Mouse (Mus musculus) midbrain, embryonic 10.5 days (tissue): ENCODE results near the gene Plekhh2. TPM values are rescaled to one million over a fixed set of nuclear protein-coding genes. Genes with fewer than 3 reads are reported as not detected.
A peak's percentile ranks its signal among the peaks of the same experiment; 100 is the strongest.

ENCODE experiments used
- DNase-seq: peaks from one replicate; pipeline ENCODE4 v3.0.0-alpha.2; 2017; ENCODE audit warnings: low spot score
- H3K27ac ChIP-seq: fragments of 300-500 bp; sonication (generic); replicated peaks from 2 replicates; pipeline ENCODE4 v1.5.1; 2016; ENCODE audit warnings: mild to moderate bottlenecking
- H3K27me3 ChIP-seq: fragments of 300-500 bp; sonication (generic); 2 replicates; pipeline ENCODE4 v1.6.1; 2016; ENCODE audit warnings: low read depth, mild to moderate bottlenecking; ENCODE audit not compliant: poor library complexity, severe bottlenecking
- H3K36me3 ChIP-seq: fragments of 300-500 bp; sonication (generic); 2 replicates; pipeline ENCODE4 v1.6.1; 2016; ENCODE audit warnings: mild to moderate bottlenecking, moderate library complexity
- H3K4me1 ChIP-seq: fragments of 300-500 bp; sonication (generic); 2 replicates; pipeline ENCODE4 v1.6.1; 2016
- H3K4me3 ChIP-seq: fragments of 300-500 bp; sonication (generic); 2 replicates; pipeline ENCODE4 v1.5.1; 2016; ENCODE audit warnings: mild to moderate bottlenecking, moderate library complexity
- H3K9me3 ChIP-seq: fragments of 300-500 bp; sonication (generic); replicated peaks from 2 replicates; pipeline ENCODE4 v1.6.1; 2016; ENCODE audit warnings: mild to moderate bottlenecking
- WGBS: fragments of 180-500 bp; shearing (Covaris S2); methylation state at CpG from one replicate; pipeline ENCODE4 v1.1.7; 2016; 5-methylcytosine and 5-hydroxymethylcytosine counted together
- polyA plus RNA-seq: library from polyadenylated mRNA; unstranded; fragments of >200 nt; fragmentation: Nextera tagmentation; extraction: Ambion mirVana; gene quantifications from 2 replicates; pipeline ENCODE4 v1.2.1, GENCODE M21; 2016

Plekhh2 gene
- polyA plus RNA-seq, 1 experiment from 2014 or later = 2.9 TPM

GRCm38 (mm10) chr17:84497559-84497958, 14.1 kb upstream of the Plekhh2 start:
- DNase-seq = no peak
- Histone ChIP-seq H3K27me3 (no peaks in the 10 kb centered on the region), H3K4me1 (peaks cover 16% of the 10 kb centered on the region), H3K27ac (no peak overlapping the region), H3K36me3 (no peaks in the 10 kb centered on the region), H3K4me3 (no peak overlapping the region), H3K9me3 (no peaks in the 10 kb centered on the region)
- WGBS = 76% methylated on average over 2 of the region's 2 CpGs

- WGBS = 73% methylated on average over 3 of the region's 3 CpGs
- DNase-seq = no peak
Measured at GRCm38 (mm10) chr17:84497972-84498604, 13.6 kb upstream of the Plekhh2 start.

GRCm38 (mm10) chr17:84498639-84499038, 13.1 kb upstream of the Plekhh2 start:
- DNase-seq = no peak
- H3K27ac ChIP-seq = 0 out of 2 replicates have a peak overlapping the region, but pooled peaks have one; percentile 38

More at GRCm38 (mm10) chr17:84497972-84498604, 13.6 kb upstream of the Plekhh2 start:
- Histone ChIP-seq H3K36me3 (no peaks in the 10 kb centered on the region), H3K27ac (no peak overlapping the region), H3K27me3 (no peaks in the 10 kb centered on the region), H3K9me3 (no peaks in the 10 kb centered on the region), H3K4me1 (peaks cover 15% of the 10 kb centered on the region), H3K4me3 (no peak overlapping the region)

GRCm38 (mm10) chr17:84502341-84502740, 9.4 kb upstream of the Plekhh2 start:
- H3K4me3 ChIP-seq = no peak overlapping the region
- no peaks in the 10 kb centered on the region for H3K27me3 ChIP-seq
- no peak for DNase-seq
- H3K27ac ChIP-seq = no peak overlapping the region
- no peaks in the 10 kb centered on the region for H3K9me3 ChIP-seq
- WGBS = 89% methylated on average over 3 of the region's 3 CpGs
- peaks cover 15% of the 10 kb centered on the region for H3K4me1 ChIP-seq
- H3K36me3 ChIP-seq = no peaks in the 10 kb centered on the region

More at GRCm38 (mm10) chr17:84498639-84499038, 13.1 kb upstream of the Plekhh2 start:
- no peaks in the 10 kb centered on the region for H3K36me3 ChIP-seq
- no peak overlapping the region for H3K4me3 ChIP-seq
- H3K4me1 ChIP-seq = peaks cover 15% of the 10 kb centered on the region
- no peaks in the 10 kb centered on the region for H3K9me3 ChIP-seq
- no peaks in the 10 kb centered on the region for H3K27me3 ChIP-seq
- 41% methylated on average over 5 of the region's 5 CpGs for WGBS

- no peak overlapping the region for H3K4me3 ChIP-seq
- no peak for DNase-seq
- no peaks in the 10 kb centered on the region for H3K9me3 ChIP-seq
- peaks cover 16% of the 10 kb centered on the region for H3K4me1 ChIP-seq
- 76% methylated on average over 2 of the region's 2 CpGs for WGBS
- H3K27ac ChIP-seq = no peak overlapping the region
- H3K27me3 ChIP-seq = peaks cover 11% of the 10 kb centered on the region
- no peaks in the 10 kb centered on the region for H3K36me3 ChIP-seq
Measured at GRCm38 (mm10) chr17:84505922-84506321, 5.8 kb upstream of the Plekhh2 start.

GRCm38 (mm10) chr17:84508736-84509135, 3.0 kb upstream of the Plekhh2 start:
- DNase-seq = no peak
- Histone ChIP-seq H3K27me3 (peaks cover 29% of the 10 kb centered on the region), H3K4me1 (peaks cover 35% of the 10 kb centered on the region), H3K4me3 (no peak overlapping the region), H3K36me3 (no peaks in the 10 kb centered on the region), H3K27ac (peak overlapping the region; percentile 35), H3K9me3 (no peaks in the 10 kb centered on the region)
- 47% methylated on average over 3 of the region's 3 CpGs for WGBS

- peak overlapping the region; percentile 35 for H3K27ac ChIP-seq
- no peak for DNase-seq
Measured at GRCm38 (mm10) chr17:84509176-84509575, 2.5 kb upstream of the Plekhh2 start.

GRCm38 (mm10) chr17:84510355-84510754, 1.3 kb upstream of the Plekhh2 start:
- Histone ChIP-seq H3K27ac (no peak overlapping the region), H3K4me3 (no peak overlapping the region), H3K4me1 (peaks cover 35% of the 10 kb centered on the region), H3K36me3 (no peaks in the 10 kb centered on the region), H3K9me3 (no peaks in the 10 kb centered on the region), H3K27me3 (peaks cover 29% of the 10 kb centered on the region)
- 79% methylated on average over 5 of the region's 5 CpGs for WGBS
- no peak for DNase-seq

More at GRCm38 (mm10) chr17:84509176-84509575, 2.5 kb upstream of the Plekhh2 start:
- Histone ChIP-seq H3K4me3 (no peak overlapping the region), H3K4me1 (peaks cover 35% of the 10 kb centered on the region), H3K36me3 (no peaks in the 10 kb centered on the region), H3K27me3 (peaks cover 29% of the 10 kb centered on the region), H3K9me3 (no peaks in the 10 kb centered on the region)
- WGBS = 92% methylated on average over 4 of the region's 4 CpGs

GRCm38 (mm10) chr17:84510961-84511639, 595 bp upstream of the Plekhh2 start:
- H3K27ac ChIP-seq = peak overlapping the region; percentile 87; the same call in 1 of the 2 replicates
- 23% methylated on average over 11 of the region's 11 CpGs for WGBS
- H3K36me3 ChIP-seq = no peaks in the 10 kb centered on the region

GRCm38 (mm10) chr17:84512516-84513085, 906 bp downstream of the Plekhh2 start:
- H3K27ac ChIP-seq = peak overlapping the region; percentile 87
- H3K4me1 ChIP-seq = peaks cover 35% of the 10 kb centered on the region
- H3K27me3 ChIP-seq = peaks cover 29% of the 10 kb centered on the region
- DNase-seq = no peak
- 28% methylated on average over 4 of the region's 4 CpGs for whole genome bisulfite sequencing
- no peaks in the 10 kb centered on the region for H3K9me3 ChIP-seq
- H3K36me3 ChIP-seq = no peaks in the 10 kb centered on the region
- H3K4me3 ChIP-seq = peak overlapping the region; percentile 87

More at GRCm38 (mm10) chr17:84510961-84511639, 595 bp upstream of the Plekhh2 start:
- peaks cover 35% of the 10 kb centered on the region for H3K4me1 ChIP-seq
- no peak for DNase-seq
- H3K27me3 ChIP-seq = peaks cover 29% of the 10 kb centered on the region
- peak overlapping the region; percentile 87 for H3K4me3 ChIP-seq
- H3K9me3 ChIP-seq = no peaks in the 10 kb centered on the region

- no peak overlapping the region for H3K27ac ChIP-seq
- WGBS = 81% methylated on average over 5 of the region's 5 CpGs
- H3K27me3 ChIP-seq = peaks cover 18% of the 10 kb centered on the region
- H3K36me3 ChIP-seq = no peaks in the 10 kb centered on the region
- H3K4me3 ChIP-seq = no peak overlapping the region
- DNase-seq = no peak
- H3K9me3 ChIP-seq = no peaks in the 10 kb centered on the region
- H3K4me1 ChIP-seq = peaks cover 19% of the 10 kb centered on the region
Measured at GRCm38 (mm10) chr17:84515901-84516300, 4.2 kb downstream of the Plekhh2 start.

GRCm38 (mm10) chr17:84519346-84519745, 7.7 kb downstream of the Plekhh2 start:
- H3K9me3 ChIP-seq = no peaks in the 10 kb centered on the region
- H3K4me3 ChIP-seq = no peak overlapping the region
- whole genome bisulfite sequencing = 68% methylated on average over 3 of the region's 3 CpGs
- H3K27ac ChIP-seq = no peak overlapping the region
- H3K4me1 ChIP-seq = no peaks in the 10 kb centered on the region
- peaks cover 2% of the 10 kb centered on the region; the same call in 1 of the 2 replicates for H3K36me3 ChIP-seq
- no peaks in the 10 kb centered on the region for H3K27me3 ChIP-seq
- no peak for DNase-seq

GRCm38 (mm10) chr17:84520057-84520456, 8.4 kb downstream of the Plekhh2 start:
- Histone ChIP-seq H3K27me3 (no peaks in the 10 kb centered on the region), H3K9me3 (no peaks in the 10 kb centered on the region), H3K4me3 (no peak overlapping the region), H3K4me1 (no peaks in the 10 kb centered on the region), H3K27ac (no peak overlapping the region), H3K36me3 (peaks cover 2% of the 10 kb centered on the region; the same call in 1 of the 2 replicates)
- no peak for DNase-seq
